Mouse (Mus musculus) bone marrow macrophage, adult 2 months (primary cell): Measurements from ENCODE around the gene Patl1.

Experiments used
- CTCF ChIP-seq: IDR thresholded peaks from 2 replicates; pipeline ENCODE4 v1.5.1; 2012; ENCODE audit warnings: low read depth, mild to moderate bottlenecking, low read length, moderate library complexity
- POLR2A ChIP-seq: IDR thresholded peaks from 2 replicates; pipeline ENCODE4 v1.6.1; 2012; ENCODE audit warnings: mild to moderate bottlenecking, low read depth, low read length, borderline replicate concordance

- TF ChIP-seq CTCF (no peak), POLR2A (no peak)
Measured at GRCm38 (mm10) chr19:11926380-11926779, 14.2 kb downstream of the Patl1 start.
